Mouse (Mus musculus): ENCODE data around the gene Meltf. TPM values are rescaled to one million over a fixed set of nuclear protein-coding genes. Genes with fewer than 3 reads are reported as not detected.
A peak's percentile ranks its signal among the peaks of the same experiment; 100 is the strongest.

Meltf gene
- total RNA-seq (2021): under 1 TPM; 0.40 to 0.46 TPM
- long read RNA-seq, experiment 1, partial matches to known transcripts: 1 of 1 reads
- long read RNA-seq, experiment 1, other reads (novel, unspliced or antisense): 0 of 1 reads
- long read RNA-seq, experiment 2: 0 reads

- peak in 1 of 2 experiments; percentile 57 for DNase-seq (ENCODE audit: low spot score in 2 of 2)
- intact Hi-C loops (cut with DNase I): loop anchor here (2.0 kb wide), 1 partner anchor 40 kb away; no protein-coding TSS in a partner anchor
Measured at GRCm38 (mm10) chr16:31878573-31879257, at the start of gene Meltf. Meltf (plus strand) TSS chr16:31878810.

- no peak for DNase-seq (ENCODE audit: low spot score in 2 of 2)
- intact Hi-C loops (cut with DNase I): no loop called here
Measured at GRCm38 (mm10) chr16:31830726-31831125, 47.9 kb upstream of the Meltf start.

GRCm38 (mm10) chr16:31832630-31833422, 45.8 kb upstream of the Meltf start:
- intact Hi-C loops (cut with DNase I): no loop called here
- no peak for DNase-seq (ENCODE audit: low spot score in 2 of 2)

GRCm38 (mm10) chr16:31834011-31834584, 44.5 kb upstream of the Meltf start:
- intact Hi-C loops (cut with DNase I): no loop called here
- no peak for DNase-seq (ENCODE audit: low spot score in 2 of 2)

- DNase-seq (ENCODE audit: low spot score in 2 of 2): no peak
- intact Hi-C loops (cut with DNase I): no loop called here
Measured at GRCm38 (mm10) chr16:31834662-31835318, 43.8 kb upstream of the Meltf start.

GRCm38 (mm10) chr16:31837362-31837761, 41.2 kb upstream of the Meltf start:
- no peak for DNase-seq (ENCODE audit: low spot score in 2 of 2)

GRCm38 (mm10) chr16:31844246-31844645, 34.4 kb upstream of the Meltf start:
- no peak for DNase-seq (ENCODE audit: low spot score in 2 of 2)
- intact Hi-C loops (cut with DNase I): no loop called here

More at GRCm38 (mm10) chr16:31837362-31837761, 41.2 kb upstream of the Meltf start:
- intact Hi-C loops (cut with DNase I): no loop called here

GRCm38 (mm10) chr16:31846763-31847162, 31.8 kb upstream of the Meltf start:
- DNase-seq (ENCODE audit: low spot score in 2 of 2): no peak
- intact Hi-C loops (cut with DNase I): no loop called here

GRCm38 (mm10) chr16:31863920-31864319, 14.7 kb upstream of the Meltf start:
- intact Hi-C loops (cut with DNase I): no loop called here
- DNase-seq (ENCODE audit: low spot score in 2 of 2): no peak

GRCm38 (mm10) chr16:31865242-31865641, 13.4 kb upstream of the Meltf start:
- intact Hi-C loops (cut with DNase I): no loop called here
- DNase-seq (ENCODE audit: low spot score in 2 of 2): no peak

GRCm38 (mm10) chr16:31866911-31867310, 11.7 kb upstream of the Meltf start:
- intact Hi-C loops (cut with DNase I): no loop called here
- no peak for DNase-seq (ENCODE audit: low spot score in 2 of 2)

GRCm38 (mm10) chr16:31867736-31868135, 10.9 kb upstream of the Meltf start:
- intact Hi-C loops (cut with DNase I): no loop called here
- DNase-seq (ENCODE audit: low spot score in 2 of 2): no peak

GRCm38 (mm10) chr16:31873721-31874120, 4.9 kb upstream of the Meltf start:
- intact Hi-C loops (cut with DNase I): no loop called here
- no peak for DNase-seq (ENCODE audit: low spot score in 2 of 2)

- no peak for DNase-seq (ENCODE audit: low spot score in 2 of 2)
- intact Hi-C loops (cut with DNase I): no loop called here
Measured at GRCm38 (mm10) chr16:31875391-31875790, 3.2 kb upstream of the Meltf start.

GRCm38 (mm10) chr16:31876386-31876785, 2.2 kb upstream of the Meltf start:
- intact Hi-C loops (cut with DNase I): loop anchor here (1.0 kb wide), 1 partner anchor 22 kb away; no protein-coding TSS in a partner anchor
- peak; percentile 74 to 85 for DNase-seq (ENCODE audit: low spot score in 2 of 2)

- DNase-seq (ENCODE audit: low spot score in 2 of 2): no peak
- intact Hi-C loops (cut with DNase I): loop anchor here (2.0 kb wide), 1 partner anchor 41 kb away; no protein-coding TSS in a partner anchor
Measured at GRCm38 (mm10) chr16:31878052-31878451, 558 bp upstream of the Meltf start.

- DNase-seq (ENCODE audit: low spot score in 2 of 2): no peak
- intact Hi-C loops (cut with DNase I): no loop called here
Measured at GRCm38 (mm10) chr16:31880146-31880840, 1.7 kb downstream of the Meltf start.

GRCm38 (mm10) chr16:31882381-31882908, 3.8 kb downstream of the Meltf start:
- intact Hi-C loops (cut with DNase I): no loop called here

GRCm38 (mm10) chr16:31883302-31883701, 4.7 kb downstream of the Meltf start:
- DNase-seq (ENCODE audit: low spot score in 2 of 2): no peak
- intact Hi-C loops (cut with DNase I): no loop called here

More at GRCm38 (mm10) chr16:31882381-31882908, 3.8 kb downstream of the Meltf start:
- DNase-seq (ENCODE audit: low spot score in 2 of 2): no peak

Data from left cerebral cortex, postnatal 14 days (tissue).